Mouse (Mus musculus) cerebellum, adult 2 months (tissue): ENCODE data around the gene Ucp1. TPM values are rescaled to one million over a fixed set of nuclear protein-coding genes. Genes with fewer than 3 reads are reported as not detected.
"Not testable (repeated sequence)": the region's sequence is repeated elsewhere in the genome, so short reads cannot be mapped to it uniquely, and the experiment has no call there.

Experiments used
- DNase-seq, 2 experiments: peaks; one replicate each; pipeline ENCODE4 v3.0.0; 2021
- H3K27ac ChIP-seq: fragments of 200-500 bp; 2 replicates; pipeline ENCODE4 v1.5.1; 2012; ENCODE audit warnings: low read length, control low read depth, inconsistent platforms; ENCODE audit not compliant: insufficient read depth
- H3K27me3 ChIP-seq: fragments of 200-500 bp; 2 replicates; pipeline ENCODE4 v1.6.1; 2012; ENCODE audit warnings: inconsistent platforms, mild to moderate bottlenecking, low read length, moderate library complexity; ENCODE audit not compliant: control insufficient read depth, insufficient read depth
- H3K4me1 ChIP-seq: fragments of 200-500 bp; 2 replicates; pipeline ENCODE4 v1.6.1; 2011; ENCODE audit warnings: low read length; ENCODE audit not compliant: control insufficient read depth, insufficient read depth
- H3K4me3 ChIP-seq: fragments of 200-500 bp; replicated peaks from 2 replicates; pipeline ENCODE3; 2011; ENCODE audit warnings: mild to moderate bottlenecking, low read depth, low read length, control low read depth; ENCODE audit not compliant: insufficient read depth
- CTCF ChIP-seq: fragments of 200-500 bp; IDR thresholded peaks from 2 replicates; pipeline ENCODE4 v1.5.1; 2011; ENCODE audit warnings: low read depth, mild to moderate bottlenecking, control low read depth, low read length, moderate library complexity, borderline replicate concordance; ENCODE audit not compliant: insufficient read depth
- POLR2A ChIP-seq: fragments of 200-500 bp; IDR thresholded peaks from 2 replicates; pipeline ENCODE4 v1.6.1; 2011; ENCODE audit warnings: low read length, control low read depth, borderline replicate concordance; ENCODE audit not compliant: insufficient read depth
- WGBS: fragments of 180-500 bp; shearing (Covaris S2); methylation state at CpG from one replicate; pipeline ENCODE4 v1.1.7; 2018; 5-methylcytosine and 5-hydroxymethylcytosine counted together
- polyA plus RNA-seq: library from polyadenylated mRNA; depleted of rRNA; stranded (reverse); fragments of >200 nt; gene quantifications from 2 replicates; pipeline ENCODE4 v1.2.3, GENCODE M21; 2012

Ucp1 gene
- polyA plus RNA-seq, 1 experiment = 0.77 TPM

GRCm38 (mm10) chr8:83272464-83272863, 17.7 kb upstream of the Ucp1 start:
- 78% methylated on average over 10 of the region's 10 CpGs for WGBS
- no peak for DNase-seq
- Histone ChIP-seq H3K4me1 (no peaks in the 10 kb centered on the region), H3K27ac (no peak overlapping the region), H3K4me3 (no peak overlapping the region), H3K27me3 (no peaks in the 10 kb centered on the region)
- TF ChIP-seq CTCF = no peak
- TF ChIP-seq POLR2A = no peak

GRCm38 (mm10) chr8:83274470-83274869, 15.7 kb upstream of the Ucp1 start:
- Histone ChIP-seq H3K27me3 (no peaks in the 10 kb centered on the region), H3K4me3 (no peak overlapping the region), H3K4me1 (no peaks in the 10 kb centered on the region), H3K27ac (no peak overlapping the region)
- WGBS = 72% methylated on average over 11 of the region's 11 CpGs
- TF ChIP-seq CTCF (no peak), POLR2A (no peak)
- no peak for DNase-seq

DNA sequence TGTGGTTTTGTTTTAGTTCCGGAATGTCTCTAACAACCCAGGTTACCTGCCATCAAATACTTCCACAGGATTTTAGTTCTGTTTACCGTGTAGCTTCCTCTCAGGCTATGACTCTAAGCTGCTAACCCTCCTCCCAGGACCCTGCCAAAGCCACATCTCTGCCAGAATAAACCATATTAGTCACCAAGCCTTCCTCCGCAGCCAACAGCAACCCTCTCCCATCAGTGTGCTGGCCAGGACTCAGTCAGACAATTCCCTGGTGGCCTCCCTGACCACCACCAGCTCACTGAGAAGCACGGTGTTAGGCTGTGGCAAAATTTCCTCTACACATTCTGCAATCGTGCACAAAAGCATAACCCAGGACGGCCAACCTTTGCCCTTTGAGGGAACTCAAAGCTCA, 11.7 kb upstream of the Ucp1 start:
- DNase-seq = no peak
- TF ChIP-seq CTCF (no peak), POLR2A (no peak)
- 57% methylated on average over 6 of the region's 6 CpGs for WGBS

GRCm38 (mm10) chr8:83285391-83285790, 4.8 kb upstream of the Ucp1 start:
- DNase-seq = no peak
- WGBS = 37% methylated on average over 8 of the region's 8 CpGs
- no peaks in the 10 kb centered on the region for H3K27me3 ChIP-seq
- H3K4me3 ChIP-seq = no peak overlapping the region
- no peak for TF ChIP-seq CTCF
- no peak for TF ChIP-seq POLR2A
- peaks cover 4% of the 10 kb centered on the region for H3K4me1 ChIP-seq
- no peak overlapping the region for H3K27ac ChIP-seq

More for the DNA sequence above, 11.7 kb upstream of the Ucp1 start:
- Histone ChIP-seq H3K4me3 (no peak overlapping the region), H3K27ac (no peak overlapping the region), H3K27me3 (no peaks in the 10 kb centered on the region), H3K4me1 (no peaks in the 10 kb centered on the region)

DNA sequence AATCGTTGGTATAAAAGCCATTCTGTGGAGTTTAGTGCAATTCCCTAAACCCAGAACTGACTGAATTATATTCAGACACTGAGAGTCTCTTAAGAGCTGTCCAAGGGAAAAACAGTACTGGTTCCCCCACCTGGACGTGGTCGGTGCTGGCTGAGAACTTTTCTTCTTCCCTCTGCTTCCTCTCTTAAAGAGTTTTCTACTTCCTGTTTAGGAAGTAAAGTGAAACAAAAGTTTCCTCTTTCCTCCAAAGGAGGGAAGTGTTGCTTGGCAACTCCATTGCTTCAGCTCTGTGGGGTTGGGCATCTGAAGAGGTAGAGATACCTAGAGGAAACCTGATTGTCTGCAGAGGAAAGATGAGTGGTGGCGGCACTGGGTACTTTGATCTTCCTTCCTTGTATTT, 7.2 kb downstream of the Ucp1 start:
- no peaks in the 10 kb centered on the region for H3K27me3 ChIP-seq
- WGBS = 82% methylated on average over 4 of the region's 4 CpGs

DNA sequence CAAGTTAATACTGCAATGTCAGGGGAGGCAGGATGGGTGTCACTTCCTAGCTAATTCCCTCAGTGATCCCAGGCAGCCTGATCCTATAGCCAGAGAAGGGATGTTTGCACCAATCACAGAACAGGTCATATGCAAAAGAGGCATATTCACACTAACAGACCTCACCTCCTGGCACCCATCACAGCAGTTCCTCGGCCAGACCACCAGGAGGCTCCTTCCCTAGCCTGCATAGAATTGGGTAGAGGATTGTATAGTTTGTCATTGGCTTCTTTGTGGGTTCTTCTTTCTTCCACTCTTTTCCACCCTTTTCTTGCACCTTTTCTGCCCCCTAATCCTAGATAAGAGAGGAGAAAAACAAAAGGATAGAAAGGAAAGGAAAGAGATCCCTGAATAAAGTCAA, 10.0 kb downstream of the Ucp1 start:
- Histone ChIP-seq H3K27ac (no peak overlapping the region), H3K4me3 (no peak overlapping the region), H3K4me1 (no peaks in the 10 kb centered on the region), H3K27me3 (no peaks in the 10 kb centered on the region)
- DNase-seq = no peak
- TF ChIP-seq POLR2A (no peak), CTCF (no peak)
- WGBS = 59% methylated on average over 1 of the region's 1 CpGs

More for the DNA sequence above, 7.2 kb downstream of the Ucp1 start:
- DNase-seq = no peak
- TF ChIP-seq POLR2A (no peak), CTCF (no peak)
- no peak overlapping the region for H3K27ac ChIP-seq
- H3K4me1 ChIP-seq = no peaks in the 10 kb centered on the region
- H3K4me3 ChIP-seq = no peak overlapping the region

- no peak overlapping the region for H3K27ac ChIP-seq
- no peaks in the 10 kb centered on the region for H3K27me3 ChIP-seq
- H3K4me1 ChIP-seq = no peaks in the 10 kb centered on the region
- WGBS = 96% methylated on average over 1 of the region's 1 CpGs
- DNase-seq = no peak
- H3K4me3 ChIP-seq = no peak overlapping the region
- TF ChIP-seq POLR2A = no peak
These were observed 14.8 kb downstream of the Ucp1 start for GRCm38 (mm10) chr8:83304946-83305345.

GRCm38 (mm10) chr8:83309836-83310235, 19.7 kb downstream of the Ucp1 start:
- WGBS = 86% methylated on average over 6 of the region's 6 CpGs
- Histone ChIP-seq H3K4me1 (no peaks in the 10 kb centered on the region), H3K27me3 (no peaks in the 10 kb centered on the region), H3K27ac (no peak overlapping the region), H3K4me3 (no peak overlapping the region)
- DNase-seq = no peak
- TF ChIP-seq POLR2A = no peak
- TF ChIP-seq CTCF = no peak

GRCm38 (mm10) chr8:83315084-83315483, 24.9 kb downstream of the Ucp1 start:
- not testable (repeated sequence) for H3K4me1 ChIP-seq

More at GRCm38 (mm10) chr8:83315084-83315483, 24.9 kb downstream of the Ucp1 start:
- DNase-seq, H3K27ac ChIP-seq, H3K4me3 ChIP-seq, H3K27me3 ChIP-seq: not testable (repeated sequence)
- WGBS = 91% methylated on average over 4 of the region's 4 CpGs
